Mouse (Mus musculus) fat pad, adult 2 months (tissue): Measurements from ENCODE around the gene Btaf1.
A peak's percentile ranks its signal among the peaks of the same experiment; 100 is the strongest.
"Not testable (repeated sequence)": the region's sequence is repeated elsewhere in the genome, so short reads cannot be mapped to it uniquely, and the experiment has no call there.

ENCODE experiments used
- DNase-seq: peaks from one replicate; pipeline ENCODE4 v3.0.0-alpha.2; 2011; ENCODE audit warnings: low read depth, low spot score; ENCODE audit errors: extremely low read depth

The Btaf1 gene

DNA sequence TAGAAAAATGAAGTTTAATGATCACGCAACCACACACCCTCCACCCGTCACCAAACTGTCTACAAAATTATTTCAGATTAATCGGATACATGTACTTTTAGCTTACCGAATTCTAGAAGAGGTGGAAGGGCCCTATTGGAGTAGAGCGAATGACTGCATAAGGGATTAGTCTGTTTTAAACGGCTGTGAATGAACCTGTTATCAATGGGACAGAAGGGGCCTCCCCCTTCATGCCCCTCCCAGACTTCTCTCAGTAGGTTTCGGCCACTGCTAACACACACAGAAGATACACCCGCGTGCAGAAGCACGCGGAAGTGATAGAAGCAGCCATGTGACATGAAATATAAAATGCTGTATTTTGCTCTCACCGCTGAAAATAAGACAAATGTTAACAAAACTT lies 6.4 kb upstream of the Btaf1 start, which contains the start of gene Fgfbp3:
Gene Fgfbp3, minus strand, starts transcription at position 150 of the 400 bp plus-strand sequence.
- DNase-seq, result no peak

DNA sequence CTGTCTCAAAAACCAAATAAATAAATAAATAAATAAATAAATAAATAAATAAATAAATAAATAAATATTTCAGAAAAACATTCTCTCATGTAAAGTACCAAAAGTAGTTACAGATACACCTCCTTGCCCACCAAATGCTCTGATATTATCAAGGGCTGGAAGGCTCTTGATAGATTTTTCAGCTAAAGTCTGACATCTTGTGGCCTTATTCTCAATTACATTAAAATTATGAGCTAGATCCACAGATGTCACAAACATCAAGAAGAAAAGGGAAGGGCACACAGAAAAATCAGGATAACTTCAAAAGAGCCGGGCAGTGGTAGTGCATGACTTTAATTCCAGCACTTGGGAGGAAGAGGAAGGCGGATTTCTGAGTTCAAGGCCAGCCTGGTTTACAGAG lies 3.9 kb upstream of the Btaf1 start:
- no peak for DNase-seq

DNA sequence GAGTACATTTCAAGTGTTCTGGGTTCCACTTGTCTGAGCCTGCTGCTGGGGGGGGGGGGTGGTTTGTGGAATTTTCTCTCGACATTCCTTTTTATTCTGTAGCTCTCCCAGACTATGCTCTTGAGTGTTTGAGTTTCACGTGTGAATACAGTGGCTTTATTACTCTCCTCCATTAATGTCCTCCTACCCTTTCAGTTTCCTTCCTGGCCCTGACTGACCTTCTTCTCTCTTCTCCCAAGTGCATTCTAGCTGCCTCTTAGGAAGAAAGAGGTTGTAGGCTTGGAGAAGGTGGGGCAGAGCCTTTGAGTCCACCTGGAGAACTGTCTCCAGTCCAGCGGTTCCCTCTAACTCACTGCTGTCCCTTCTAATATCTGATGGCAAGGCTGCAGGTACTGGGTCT lies 2.9 kb upstream of the Btaf1 start:
- DNase-seq, result no peak

DNA sequence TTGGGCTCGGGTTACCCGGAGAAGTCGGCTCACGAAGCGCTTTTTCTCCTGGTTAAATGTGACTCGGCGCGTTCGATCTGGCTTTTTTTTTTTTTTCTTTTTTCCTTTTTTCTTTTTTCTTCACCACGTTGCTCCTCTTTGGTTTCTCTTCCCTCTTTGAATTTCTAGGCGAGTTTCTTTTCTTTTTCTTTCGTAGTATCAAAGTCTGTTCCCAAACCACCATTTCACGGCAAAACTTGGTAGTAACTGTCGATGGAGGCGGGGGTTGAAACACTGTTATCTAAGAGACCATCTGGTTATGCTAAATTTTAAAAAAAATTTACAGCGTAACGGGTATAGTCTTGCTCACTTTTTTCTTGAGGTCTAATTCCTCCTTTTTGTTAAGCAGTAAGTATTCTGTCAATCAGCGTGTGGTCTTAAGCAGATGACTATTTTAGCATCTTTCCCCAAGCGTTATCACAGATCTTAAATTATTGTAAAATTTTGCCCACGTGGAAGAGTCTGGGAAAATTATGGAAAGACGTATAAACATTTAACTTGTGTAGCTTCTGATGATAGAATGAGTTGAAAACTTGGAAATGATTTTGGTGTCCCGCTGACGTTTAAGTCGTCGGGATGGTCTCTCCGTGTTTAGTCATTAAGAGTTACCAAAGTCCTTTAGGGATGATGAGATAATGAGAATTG lies 816 bp downstream of the Btaf1 start:
- no peak for DNase-seq

DNA sequence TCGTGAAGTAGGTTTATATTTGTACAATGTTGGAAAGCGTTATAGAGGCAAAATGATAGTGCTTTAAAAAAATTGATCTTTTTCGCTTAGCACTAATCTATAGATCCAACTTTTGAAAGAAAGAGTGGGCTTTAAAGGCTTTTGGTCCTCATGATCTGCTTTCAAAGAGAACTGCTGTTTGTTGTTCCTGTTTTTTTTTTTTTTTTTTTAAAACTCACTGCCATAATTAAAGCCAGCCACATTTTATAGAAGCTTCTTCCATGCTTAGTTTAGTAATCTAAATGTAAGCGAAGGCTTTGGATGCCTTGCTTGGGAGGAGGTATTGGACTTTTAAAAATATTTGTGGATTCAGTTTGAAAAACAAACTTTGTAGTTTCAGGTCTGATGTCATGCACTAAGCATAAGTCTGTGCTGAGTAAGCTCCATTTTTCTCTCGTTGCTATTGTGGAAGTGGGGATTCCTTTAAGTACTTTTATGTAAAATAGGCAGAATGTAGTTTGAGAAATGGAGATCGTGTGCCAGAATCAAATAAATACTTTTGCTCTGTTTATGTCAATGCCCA lies 2.0 kb downstream of the Btaf1 start:
- DNase-seq, result no peak

DNA sequence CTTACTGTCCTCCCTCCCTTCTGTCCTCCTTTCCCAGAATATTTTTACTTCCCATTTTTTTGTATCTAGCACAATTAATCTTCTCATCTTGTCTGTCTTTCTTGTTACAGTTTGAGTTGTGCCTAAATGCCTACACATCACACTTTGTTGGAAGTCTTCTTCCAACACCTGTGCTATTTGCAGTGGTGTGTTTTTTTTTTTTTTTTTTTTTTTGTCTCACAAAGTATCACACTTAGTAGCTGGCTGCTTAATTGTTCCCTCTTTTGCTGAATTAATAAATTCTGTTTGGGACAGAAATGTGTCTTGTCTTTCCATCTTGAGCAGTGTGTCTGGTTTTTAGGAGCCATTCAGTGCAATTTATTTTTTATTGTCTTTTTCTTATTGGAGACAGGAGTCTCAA lies 3.9 kb downstream of the Btaf1 start:
- DNase-seq, result no peak

DNA sequence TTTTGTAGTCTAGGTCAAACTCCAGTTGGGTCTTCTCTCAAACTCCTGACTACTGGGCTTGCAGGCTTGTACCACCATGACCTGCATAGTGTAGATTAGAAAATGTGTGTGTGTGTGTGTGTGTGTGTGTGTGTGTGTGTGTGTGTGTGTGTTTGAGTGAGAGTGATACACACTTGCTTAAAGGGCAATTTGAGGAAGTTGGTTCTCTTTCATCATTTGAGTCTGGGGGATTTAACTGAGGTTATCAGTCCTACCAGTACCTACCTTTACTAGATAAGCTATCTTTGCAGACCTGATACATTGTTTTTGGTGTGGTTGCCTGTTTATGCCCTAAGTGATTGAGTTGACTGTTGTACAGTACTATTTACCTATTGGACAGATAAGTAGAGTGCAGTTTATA lies 6.2 kb downstream of the Btaf1 start:
- no peak for DNase-seq

DNA sequence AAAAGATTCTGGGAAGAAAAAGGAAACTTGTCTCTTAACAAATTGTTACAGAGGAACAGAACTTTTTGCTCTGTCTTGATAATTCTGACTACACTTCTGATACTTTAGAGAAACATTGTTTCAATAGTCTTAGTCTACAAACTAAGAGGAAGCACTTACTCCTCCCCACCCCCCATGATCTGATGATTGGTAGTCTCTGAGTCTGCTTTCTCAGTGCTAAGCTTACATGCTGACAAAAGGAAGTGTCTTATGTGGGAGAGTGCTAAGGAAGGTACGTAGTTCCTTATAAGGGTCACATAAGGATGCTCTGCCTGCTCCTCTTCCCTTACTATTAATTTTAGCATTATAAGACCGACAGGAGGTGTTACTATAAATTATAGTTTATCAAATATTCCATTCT lies 6.7 kb downstream of the Btaf1 start:
- DNase-seq, result no peak

DNA sequence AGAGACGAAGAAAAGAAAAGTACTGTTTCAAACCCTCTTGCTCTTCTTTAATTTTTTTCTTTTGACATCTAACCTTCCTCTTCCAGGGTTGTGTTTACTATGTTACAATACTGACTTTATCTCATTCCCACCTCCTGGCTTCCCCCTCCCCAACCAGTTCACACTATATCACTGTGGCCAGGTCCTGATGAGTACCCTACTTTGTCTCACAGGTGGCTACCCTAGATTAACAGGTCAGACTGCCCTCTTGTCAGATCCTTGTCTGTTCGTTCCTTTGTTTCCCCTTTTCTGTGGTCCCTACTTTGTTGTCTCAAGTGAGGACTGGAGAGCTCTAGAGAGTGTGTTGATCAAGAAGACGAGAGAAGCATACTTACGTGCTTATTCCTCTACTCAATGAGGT lies 10.4 kb downstream of the Btaf1 start:
- no peak for DNase-seq

DNA sequence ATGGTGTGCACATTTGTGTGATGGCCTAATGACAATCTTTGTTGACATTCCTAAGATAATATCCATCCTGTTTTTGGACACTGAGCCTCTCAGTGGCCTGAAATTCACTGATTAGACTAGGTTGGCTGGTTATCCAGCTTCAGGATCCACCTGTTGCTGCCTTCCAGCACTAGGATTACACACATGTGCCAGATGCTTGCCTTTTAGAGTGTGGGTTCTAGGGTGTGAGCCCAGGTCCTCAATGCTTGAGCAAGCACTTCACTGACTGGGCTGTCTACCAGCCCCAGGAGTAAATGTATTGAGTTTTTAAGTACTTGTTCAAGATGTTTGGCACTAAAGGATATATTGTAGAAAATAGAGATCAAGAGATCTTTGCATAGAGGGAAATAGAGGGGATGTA lies 12.1 kb downstream of the Btaf1 start:
- DNase-seq, result peak; percentile 72

DNA sequence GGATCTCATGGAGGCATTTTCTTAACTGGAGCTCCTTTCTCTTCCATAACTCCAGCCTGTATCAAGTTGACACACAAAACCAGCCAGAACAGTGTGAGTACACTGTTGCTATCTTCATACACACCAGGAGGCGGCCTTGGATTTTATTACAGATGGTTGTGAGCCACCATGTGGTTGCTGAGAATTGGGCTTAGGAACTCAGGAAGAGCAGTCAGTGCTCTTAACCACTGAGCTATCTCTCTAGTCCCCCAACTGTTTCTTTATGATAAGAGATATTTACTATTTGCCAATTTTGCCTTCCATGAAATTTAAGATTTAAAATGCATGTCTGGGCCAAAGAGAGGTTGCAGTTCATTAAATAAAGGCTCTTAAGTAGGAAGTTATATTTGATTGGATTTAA lies 14.2 kb downstream of the Btaf1 start:
- no peak for DNase-seq

DNA sequence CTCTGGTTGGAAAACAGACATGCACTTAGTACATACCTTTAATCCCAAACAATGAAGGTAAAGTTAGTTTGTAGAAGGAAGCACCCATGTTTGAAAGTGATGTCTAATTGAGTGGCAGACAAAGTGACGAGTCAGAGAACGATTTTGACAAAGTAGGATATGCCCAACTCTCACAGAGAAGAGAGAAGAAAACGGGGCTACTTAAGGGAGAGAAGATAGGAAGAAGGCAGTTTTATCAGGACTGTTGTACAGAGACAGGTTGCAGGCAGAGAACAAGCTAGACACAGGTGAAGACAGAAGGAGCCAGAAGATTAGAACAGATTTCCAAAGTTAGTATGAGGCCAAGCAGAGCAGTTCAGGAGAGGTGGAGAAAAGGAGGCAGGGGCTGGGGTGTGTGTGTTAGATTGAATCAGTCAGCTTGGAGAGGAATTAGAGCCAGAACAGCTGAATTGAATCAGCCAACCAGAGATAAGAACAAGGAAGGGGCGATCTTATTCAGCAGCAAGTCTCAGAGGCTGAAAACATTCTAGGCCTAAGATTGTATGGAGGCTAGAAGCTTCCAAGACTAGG lies 27.8 kb downstream of the Btaf1 start:
- DNase-seq, result no peak

DNA sequence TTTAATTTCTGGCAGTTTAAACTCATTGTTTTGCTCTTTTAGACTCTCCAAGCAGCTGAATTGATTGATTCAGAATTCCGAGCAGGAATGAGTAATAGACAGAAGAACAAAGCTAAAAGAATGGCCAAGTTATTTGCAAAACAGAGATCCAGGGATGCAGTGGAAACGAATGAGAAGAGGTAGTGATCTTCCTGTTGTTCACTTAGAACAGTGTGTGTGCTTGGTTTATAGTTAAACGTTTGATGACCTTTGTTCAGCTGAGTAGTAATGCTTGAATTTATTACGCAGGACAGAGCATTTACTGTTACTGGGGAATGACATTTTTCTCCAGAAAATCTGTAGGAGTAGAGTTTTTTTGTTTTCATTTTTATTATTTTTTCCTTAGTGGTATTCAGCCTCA lies 32.5 kb downstream of the Btaf1 start:
- DNase-seq, result no peak

DNA sequence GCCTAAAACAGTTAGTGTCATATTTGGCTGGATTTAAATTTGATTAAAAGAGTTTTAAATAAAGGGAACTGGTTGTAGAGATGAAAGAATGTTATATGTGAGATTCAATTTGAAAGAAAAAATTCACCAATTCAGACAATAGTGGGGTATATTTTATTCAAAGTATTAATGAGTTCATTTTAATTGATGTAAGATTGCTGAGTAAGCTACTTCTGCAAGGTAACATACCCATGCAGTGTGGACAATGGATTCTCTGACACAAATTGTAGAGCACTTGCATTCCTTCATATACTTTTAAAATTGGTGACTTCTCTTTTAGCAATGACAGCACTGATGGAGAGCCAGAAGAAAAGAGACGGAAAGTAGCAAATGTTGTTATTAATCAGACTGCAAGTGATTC lies 35.4 kb downstream of the Btaf1 start:
- no peak for DNase-seq

DNA sequence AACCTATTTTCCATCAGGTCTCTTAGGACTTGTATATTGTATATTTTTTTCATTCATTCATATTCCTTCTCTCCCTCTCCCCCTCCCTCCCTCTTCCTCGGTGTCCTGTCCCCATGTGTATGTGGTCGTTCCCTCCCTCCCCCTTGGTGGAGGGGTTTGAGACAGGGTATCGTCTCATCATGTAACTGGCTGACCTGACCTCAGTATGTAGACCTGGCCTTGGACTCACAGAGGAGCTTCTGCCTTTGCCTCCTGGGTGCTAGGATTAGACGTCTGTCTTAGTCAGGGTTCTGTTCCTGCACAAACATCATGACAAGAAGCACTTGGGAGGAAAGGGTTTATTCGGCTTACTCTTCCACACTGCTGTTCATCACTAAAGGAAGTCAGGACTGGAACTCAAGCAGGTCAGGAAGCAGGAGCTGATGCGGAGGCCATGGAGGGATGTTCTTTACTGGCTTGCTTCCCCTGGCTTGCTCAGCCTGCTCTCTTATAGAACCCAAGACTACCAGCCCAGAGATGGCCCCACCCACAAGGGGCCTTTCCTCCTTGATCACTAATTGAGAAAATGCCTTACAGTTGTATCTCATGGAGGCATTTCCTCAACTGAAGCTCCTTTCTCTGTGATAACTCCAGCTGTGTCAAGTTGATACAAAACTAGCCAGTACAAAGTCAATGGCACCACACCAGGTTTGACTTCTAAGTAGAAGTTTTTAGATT lies 36.8 kb downstream of the Btaf1 start:
- DNase-seq, result not testable (repeated sequence)

DNA sequence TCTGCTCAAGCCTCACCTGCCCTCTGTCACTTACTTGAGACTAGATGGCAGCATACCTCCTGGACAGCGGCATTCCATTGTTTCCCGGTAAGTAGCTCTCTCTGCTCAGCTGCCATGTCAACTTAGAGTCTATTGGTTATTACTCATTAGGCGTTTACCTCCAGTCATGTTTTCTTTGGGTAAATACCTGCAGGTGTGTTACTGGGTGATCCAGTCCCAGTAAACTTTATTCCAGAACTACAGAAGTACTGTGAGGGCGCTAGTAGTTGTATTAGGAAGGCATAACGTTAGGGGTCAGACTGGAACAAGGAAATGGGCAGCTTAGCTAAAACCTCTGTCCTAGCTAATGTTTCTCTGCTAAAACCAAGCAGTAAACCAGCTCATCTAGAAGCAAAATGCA lies 78.7 kb downstream of the Btaf1 start:
- no peak for DNase-seq

DNA sequence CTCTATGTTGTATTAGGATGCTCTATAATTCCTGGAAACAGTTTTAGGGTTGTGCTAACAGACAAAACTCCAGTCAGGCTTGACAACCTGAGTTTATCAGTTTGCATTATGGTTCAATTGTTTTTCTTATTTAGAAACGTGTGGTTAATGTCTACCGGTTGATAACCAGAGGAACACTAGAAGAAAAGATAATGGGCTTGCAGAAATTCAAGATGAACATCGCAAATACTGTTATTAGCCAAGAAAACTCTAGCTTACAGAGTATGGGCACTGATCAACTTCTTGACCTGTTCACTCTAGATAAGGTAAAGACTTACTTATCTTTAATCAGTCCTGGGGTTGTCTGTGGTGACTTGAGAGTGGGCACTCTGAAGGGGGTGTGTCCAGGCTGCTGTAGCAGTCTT lies 84.0 kb downstream of the Btaf1 start:
- no peak for DNase-seq

DNA sequence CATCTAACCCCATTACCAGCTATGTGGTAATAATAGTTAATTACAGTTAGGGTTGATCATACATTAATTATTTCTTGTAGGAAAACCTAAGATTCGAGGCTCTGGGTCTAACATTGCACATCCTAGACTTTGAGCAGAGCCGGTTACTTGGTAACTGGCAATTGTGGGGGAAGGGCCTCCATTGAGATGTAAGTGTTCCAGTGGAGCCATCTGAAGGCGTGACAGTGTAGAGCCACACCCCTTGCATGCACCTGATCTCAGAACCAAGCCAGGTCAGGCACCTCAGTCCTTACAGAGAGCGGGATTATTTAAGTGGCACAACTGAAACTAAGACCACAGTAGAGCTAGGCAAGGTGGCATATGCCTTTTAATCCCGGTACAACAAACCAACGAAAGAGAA lies 87.6 kb downstream of the Btaf1 start:
- no peak for DNase-seq

DNA sequence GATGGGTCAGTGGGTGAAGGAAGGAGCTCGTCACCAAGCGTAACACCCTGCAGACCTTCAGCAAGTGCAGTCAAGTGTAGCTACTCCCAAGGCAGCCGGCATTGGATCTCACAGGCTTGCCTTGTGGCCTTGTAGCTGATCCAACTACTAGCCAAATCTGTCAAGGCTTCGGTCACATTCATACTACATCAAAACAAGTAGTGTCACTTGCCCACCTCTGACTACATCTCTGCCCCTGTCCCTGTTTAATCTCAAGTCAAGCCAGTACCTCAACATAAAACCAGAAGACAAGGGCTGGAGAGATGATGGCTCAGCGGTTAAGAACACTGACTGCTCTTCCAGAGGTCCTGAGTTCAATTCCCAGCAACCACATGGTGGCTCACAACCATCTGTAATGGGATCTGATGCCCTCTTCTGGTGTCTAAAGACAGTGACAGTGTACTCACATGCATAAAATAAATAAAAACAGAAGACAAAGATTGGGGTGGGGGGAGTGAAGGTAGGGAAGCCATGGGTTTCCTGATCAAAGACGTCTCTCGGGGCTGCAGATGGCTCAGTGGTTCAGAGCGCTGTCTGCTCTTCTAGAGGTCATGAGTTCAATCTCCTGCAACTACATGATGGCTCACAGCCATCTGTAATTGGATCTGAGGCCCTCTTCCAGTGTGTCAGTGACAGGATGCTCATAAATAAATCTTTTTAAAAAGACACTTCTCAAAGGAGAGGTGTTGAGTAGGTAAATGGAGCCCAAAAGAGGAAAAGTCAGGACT lies 88.5 kb downstream of the Btaf1 start:
- DNase-seq, result no peak

DNA sequence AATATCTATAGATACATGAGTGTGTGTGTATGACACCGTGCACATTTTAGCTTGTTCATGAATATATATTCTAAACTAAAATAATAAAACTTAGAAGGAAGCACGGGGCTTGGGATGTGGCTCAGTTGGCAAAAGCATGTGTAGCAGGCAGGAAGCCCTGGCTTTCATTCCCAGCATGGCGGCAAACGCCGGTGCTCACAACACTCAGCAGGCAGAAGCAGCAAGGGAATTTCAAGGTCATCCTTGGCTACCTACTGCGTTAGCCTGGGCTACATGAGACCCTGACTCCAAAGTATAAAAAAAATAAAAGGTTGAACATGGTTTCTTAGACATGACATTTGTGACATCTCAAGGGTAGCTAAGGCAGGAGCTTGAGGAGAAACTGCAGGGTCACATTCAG lies 91.0 kb downstream of the Btaf1 start:
- no peak for DNase-seq

DNA sequence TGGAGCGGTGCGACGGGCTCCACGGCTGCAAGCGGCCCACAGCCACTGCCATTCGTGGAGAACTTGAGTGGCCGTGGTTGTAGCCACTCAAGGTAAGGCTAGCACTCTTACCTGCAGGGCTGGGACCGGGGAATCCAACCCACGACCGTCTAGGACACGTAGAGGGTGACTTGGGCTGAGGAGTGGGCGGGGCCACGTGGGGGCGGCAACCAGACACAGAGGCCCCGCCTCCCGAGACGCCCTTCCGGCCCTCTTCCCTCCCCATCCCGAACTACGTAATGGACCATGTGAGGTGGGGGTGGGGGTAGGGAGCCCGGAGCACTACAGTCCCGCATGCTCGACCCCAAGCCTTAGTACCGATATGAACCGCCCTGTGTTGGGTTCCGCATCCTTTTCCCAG lies 92.5 kb downstream of the Btaf1 start:
- DNase-seq, result peak; percentile 26
